Mouse (Mus musculus) brain, embryonic 14.5 days (tissue): ENCODE results near the gene A630089N07Rik. TPM values are rescaled to one million over a fixed set of nuclear protein-coding genes. Genes with fewer than 3 reads are reported as not detected.
"Not testable (repeated sequence)": the region's sequence is repeated elsewhere in the genome, so short reads cannot be mapped to it uniquely, and the experiment has no call there.

Source experiments
- DNase-seq: peaks from one replicate; pipeline ENCODE4 v3.0.0-alpha.2; 2011; ENCODE audit warnings: low read depth
- CTCF ChIP-seq: fragments of 200-500 bp; IDR thresholded peaks from 2 replicates; pipeline ENCODE4 v1.5.1; 2012; ENCODE audit warnings: inconsistent platforms, mild to moderate bottlenecking, moderate library complexity, borderline replicate concordance; ENCODE audit not compliant: insufficient read depth, insufficient read length; ENCODE audit errors: extremely low read depth
- POLR2A ChIP-seq: fragments of 200-500 bp; IDR thresholded peaks from 2 replicates; pipeline ENCODE4 v1.6.1; 2012; ENCODE audit warnings: mild to moderate bottlenecking, inconsistent platforms, borderline replicate concordance; ENCODE audit not compliant: poor library complexity, insufficient read depth, insufficient read length, severe bottlenecking; ENCODE audit errors: extremely low read depth
- polyA plus RNA-seq: library from polyadenylated mRNA; depleted of rRNA; stranded (reverse); fragments of >200 nt; gene quantifications from 2 replicates; pipeline ENCODE4 v1.2.3, GENCODE M21; 2012; rRNA removed

Gene A630089N07Rik
- polyA plus RNA-seq = 5.5 and 10.0 TPM in 2 replicates

- DNase-seq = peak; percentile 96
Observed at GRCm38 (mm10) chr16:98081889-98082818, at the start of gene A630089N07Rik. Gene A630089N07Rik (minus strand): TSS chr16:98082450.

- peak; percentile 5 for DNase-seq
- no peak for TF ChIP-seq POLR2A
- no peak for TF ChIP-seq CTCF
Observed at GRCm38 (mm10) chr16:98107109-98107508, 24.9 kb upstream of the A630089N07Rik start.

GRCm38 (mm10) chr16:98081550-98081888 lies 731 bp downstream of the A630089N07Rik start:
- DNase-seq = peak; percentile 63

GRCm38 (mm10) chr16:98081140-98081539 lies 1.1 kb downstream of the A630089N07Rik start:
- DNase-seq = peak; percentile 75

- not testable (repeated sequence) for DNase-seq
Observed at GRCm38 (mm10) chr16:98079382-98079781, 2.9 kb downstream of the A630089N07Rik start.

DNA sequence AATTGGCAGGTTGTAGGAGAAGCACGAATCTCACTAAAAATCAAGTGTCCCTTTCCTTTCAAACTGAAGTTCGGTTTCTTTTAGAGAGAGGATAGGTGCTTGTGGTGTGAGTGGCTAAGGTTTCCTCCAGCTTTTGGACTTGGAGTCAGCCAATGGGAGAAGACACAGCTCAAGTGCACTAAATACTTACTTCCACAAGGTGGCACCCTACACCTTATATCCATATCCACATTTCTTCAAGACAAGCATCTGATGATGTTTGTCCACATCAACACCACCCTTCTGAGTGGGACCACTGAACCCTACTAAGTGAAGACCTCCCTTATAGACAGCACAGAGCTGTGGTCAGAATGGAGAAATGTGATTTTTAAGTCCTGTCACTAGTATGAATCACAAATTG lies 40.6 kb downstream of the A630089N07Rik start:
- TF ChIP-seq POLR2A = no peak
- peak; percentile 10; the same call in 1 of the 2 replicates for TF ChIP-seq CTCF
- DNase-seq = peak; percentile 18

GRCm38 (mm10) chr16:98034971-98035370 lies 47.3 kb downstream of the A630089N07Rik start:
- DNase-seq = not testable (repeated sequence)

- DNase-seq = not testable (repeated sequence)
Observed at GRCm38 (mm10) chr16:98026186-98026585, 56.1 kb downstream of the A630089N07Rik start.

DNA sequence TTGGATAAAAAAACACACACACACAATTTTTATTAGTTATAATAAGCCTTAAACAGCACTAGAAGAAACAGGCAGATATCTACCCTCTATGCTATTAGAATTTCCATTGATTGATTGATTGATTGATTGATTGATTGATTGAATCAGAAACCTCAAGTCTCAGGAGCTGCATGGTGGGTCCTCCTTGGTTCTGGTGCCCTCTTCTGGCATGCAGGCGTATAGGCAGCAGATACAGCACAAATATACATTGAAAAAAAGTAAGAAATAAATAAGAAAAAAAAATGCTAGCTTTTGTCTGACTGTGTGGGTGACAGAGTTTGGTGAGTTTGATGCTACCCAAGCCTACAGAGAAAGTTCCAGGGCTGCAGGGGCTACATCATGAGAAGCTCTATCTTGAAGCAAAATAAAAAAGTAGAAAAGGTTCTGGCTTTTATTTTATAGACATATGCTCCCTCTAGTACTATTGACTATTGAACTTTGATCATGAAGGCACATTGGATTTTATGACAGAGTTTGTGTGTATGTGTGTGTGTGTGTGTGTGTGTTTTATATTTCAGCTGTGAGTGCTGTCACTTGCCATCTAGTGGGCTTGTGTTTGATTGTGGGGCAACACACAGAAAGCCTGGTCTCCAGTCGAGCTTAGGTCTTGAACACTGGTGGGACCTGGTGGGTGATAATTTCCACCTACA lies 59.4 kb downstream of the A630089N07Rik start:
- peak; percentile 26; the same call in 1 of the 2 replicates for TF ChIP-seq CTCF
- TF ChIP-seq POLR2A = no peak
- peak; percentile 45 for DNase-seq

GRCm38 (mm10) chr16:98022081-98022480 lies 60.2 kb downstream of the A630089N07Rik start:
- TF ChIP-seq POLR2A (no peak), CTCF (no peak)

DNA sequence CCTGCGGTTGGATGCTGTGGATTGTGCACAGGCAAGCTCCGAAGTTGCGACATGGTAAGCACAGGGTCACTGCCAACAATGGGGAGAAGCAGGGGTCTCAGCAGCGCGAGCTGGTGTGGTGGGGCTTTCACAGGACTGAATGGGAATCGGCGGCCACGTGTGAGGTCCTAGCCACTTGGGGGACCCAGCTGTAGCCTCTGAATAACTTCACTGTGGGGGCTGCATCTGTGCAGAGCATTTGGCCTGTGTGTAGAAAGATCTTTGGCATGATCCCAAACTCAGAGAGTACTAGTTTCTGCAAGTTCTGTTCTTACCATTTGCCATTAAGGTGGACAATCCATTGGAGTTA lies 84.9 kb downstream of the A630089N07Rik start:
- not testable (repeated sequence) for DNase-seq

More at GRCm38 (mm10) chr16:98022081-98022480, 60.2 kb downstream of the A630089N07Rik start:
- no peak for DNase-seq

DNA sequence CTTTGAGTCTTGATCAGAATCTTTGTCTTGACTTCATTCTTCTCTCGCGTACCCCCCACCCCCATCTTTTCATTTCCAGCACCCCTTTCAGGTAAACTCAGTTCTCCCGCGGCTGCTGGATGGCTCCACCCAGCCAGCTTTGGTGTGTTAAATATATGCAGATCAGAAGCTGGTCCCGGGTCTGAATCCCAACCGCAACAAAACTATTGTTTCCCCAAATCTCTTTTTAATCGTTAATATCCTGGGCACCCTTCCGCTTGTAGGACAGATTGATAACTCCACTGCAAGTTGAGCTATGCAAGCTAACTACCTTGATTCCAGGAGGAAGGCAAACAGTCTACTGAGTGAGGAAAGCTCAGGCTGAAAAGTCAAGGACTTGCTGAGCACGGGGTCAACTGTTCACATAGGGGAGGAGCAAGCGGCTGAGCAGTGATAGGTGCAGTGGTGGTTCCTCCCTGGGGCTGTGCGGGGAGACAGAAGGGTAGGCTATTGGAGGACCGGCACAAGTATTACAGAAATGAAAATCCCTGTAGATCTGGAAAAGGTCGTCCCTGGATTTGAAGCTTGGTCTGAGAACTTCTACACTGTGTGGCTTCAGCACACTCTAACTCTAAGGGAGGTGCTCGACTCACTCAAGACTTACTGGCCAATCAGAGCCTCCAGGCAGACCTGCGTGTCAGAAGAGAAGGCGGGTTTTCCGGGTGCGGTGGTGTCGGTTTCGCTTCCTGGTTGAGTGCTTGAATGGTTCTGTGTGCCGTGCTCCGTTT lies 85.5 kb downstream of the A630089N07Rik start, which contains the start of gene B230307C23Rik:
Gene B230307C23Rik (plus strand): TSS at position 700 of the 767 bp plus-strand sequence.
- no peak for TF ChIP-seq CTCF
- no peak for TF ChIP-seq POLR2A
- DNase-seq = peak; percentile 95

DNA sequence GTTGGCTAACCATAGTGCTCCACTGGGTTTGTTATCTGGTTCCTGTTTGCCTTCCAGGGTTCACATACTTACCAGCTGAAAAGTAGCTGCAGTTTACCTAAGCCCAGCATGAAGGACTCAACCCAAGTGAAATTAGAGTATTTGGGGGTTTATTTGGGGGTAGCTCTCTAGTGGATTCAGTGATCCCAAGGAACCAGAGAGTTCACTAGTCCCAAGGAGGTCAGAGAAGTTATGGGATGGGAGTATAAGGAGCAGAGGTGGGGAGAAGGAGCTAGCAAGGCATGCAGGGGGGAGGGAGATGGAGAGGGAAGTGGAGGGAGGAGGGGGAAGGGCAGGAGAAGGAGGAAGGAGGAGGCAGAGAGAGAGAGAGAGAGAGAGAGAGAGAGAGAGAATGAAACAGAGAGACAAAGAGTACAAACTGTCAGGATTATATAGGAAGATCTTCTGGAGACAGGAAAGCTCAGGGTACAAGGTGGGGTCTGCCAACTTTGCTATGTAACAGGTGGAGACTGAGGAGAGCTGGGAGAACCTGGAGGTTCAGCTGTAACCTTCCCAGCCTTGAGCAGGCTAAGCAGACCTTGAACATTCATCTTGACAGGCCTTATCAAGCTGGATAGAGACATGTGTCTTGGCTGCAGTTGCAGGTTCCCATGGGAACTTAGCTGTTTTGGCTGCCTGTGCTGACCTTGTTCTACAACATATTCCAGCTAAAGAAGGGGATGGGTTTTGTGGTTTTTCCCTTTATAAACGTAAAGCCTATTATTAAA lies 86.2 kb downstream of the A630089N07Rik start:
- peak; percentile 11 for DNase-seq
- no peak for TF ChIP-seq POLR2A
- TF ChIP-seq CTCF = no peak

GRCm38 (mm10) chr16:97992477-97992876 lies 89.8 kb downstream of the A630089N07Rik start:
- not testable (repeated sequence) for DNase-seq
